Mouse (Mus musculus): ENCODE data around the gene Jkamp. TPM values are rescaled to one million over a fixed set of nuclear protein-coding genes. Genes with fewer than 3 reads are reported as not detected.

The Jkamp gene
- polyA plus RNA-seq, 1 experiment from 2014 or later, result 123 TPM

DNA sequence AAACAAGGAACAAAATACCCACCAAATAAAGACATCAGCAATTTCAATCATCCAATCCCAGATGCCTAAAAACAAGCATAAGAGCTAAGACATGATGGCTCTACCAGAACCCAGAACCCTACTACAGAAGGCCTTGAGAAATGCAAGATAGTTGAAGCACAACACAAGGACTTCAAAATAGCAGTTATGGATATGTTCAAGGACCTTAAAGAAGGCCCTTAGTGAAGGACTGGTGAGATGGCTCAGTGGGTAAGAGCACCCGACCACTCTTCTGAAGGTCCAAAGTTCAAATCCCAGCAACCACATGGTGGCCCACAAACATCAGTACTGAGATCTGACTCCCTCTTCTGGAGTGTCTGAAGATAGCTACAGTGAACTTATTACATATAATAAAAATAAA lies 27.6 kb upstream of the Jkamp start:
- WGBS, result 83% methylated on average over 1 of the region's 1 CpGs
- Histone ChIP-seq H3K27me3 (no peaks in the 10 kb centered on the region), H3K9me3 (no peaks in the 10 kb centered on the region), H3K4me2 (replicated peaks) (no peak overlapping the region), H3K36me3 (no peaks in the 10 kb centered on the region), H3K4me3 (no peak overlapping the region), H3K27ac (replicated peaks) (no peak overlapping the region), H3K4me1 (no peaks in the 10 kb centered on the region), H3K9ac (replicated peaks) (no peak overlapping the region)
- no peak for ATAC-seq (replicated peaks)

GRCm38 (mm10) chr12:72069626-72070326 lies 15.6 kb upstream of the Jkamp start:
- Histone ChIP-seq H3K27me3 (peaks cover 10% of the 10 kb centered on the region; the same call in 1 of the 2 replicates), H3K36me3 (0 out of 2 replicates have a peak, but pooled peaks cover 4% of the 10 kb centered on the region), H3K9me3 (no peaks in the 10 kb centered on the region), H3K4me2 (replicated peaks) (peak overlapping the region; percentile 96), H3K27ac (replicated peaks) (peak overlapping the region; percentile 90), H3K4me3 (peak overlapping the region; percentile 73), H3K4me1 (peaks cover 12% of the 10 kb centered on the region), H3K9ac (replicated peaks) (peak overlapping the region; percentile 64)
- ATAC-seq (replicated peaks), result no peak
- WGBS, result 5% methylated on average over 40 of the region's 40 CpGs

- Histone ChIP-seq H3K4me1 (peaks cover 12% of the 10 kb centered on the region), H3K9ac (replicated peaks) (peak within 1 kb of the TSS; percentile 64), H3K4me3 (peak within 1 kb of the TSS; percentile 73), H3K27ac (replicated peaks) (peak within 1 kb of the TSS; percentile 90), H3K4me2 (replicated peaks) (peak within 1 kb of the TSS; percentile 96), H3K36me3 (0 out of 2 replicates have a peak, but pooled peaks cover 4% of the 10 kb centered on the region), H3K9me3 (no peaks in the 10 kb centered on the region), H3K27me3 (peaks cover 10% of the 10 kb centered on the region; the same call in 1 of the 2 replicates)
- peak; percentile 93 for ATAC-seq (replicated peaks)
- under 1% methylated on average over 94 of the region's 94 CpGs for WGBS
These were observed 14.8 kb upstream of the Jkamp start, which contains the start of gene Gpr135 for GRCm38 (mm10) chr12:72070327-72071269. Gene Gpr135 (minus strand): TSS chr12:72071125.

GRCm38 (mm10) chr12:72078248-72078647 lies 7.1 kb upstream of the Jkamp start:
- 0 out of 2 replicates have a peak, but pooled peaks cover 6% of the 10 kb centered on the region for H3K4me1 ChIP-seq
- no peaks in the 10 kb centered on the region for H3K9me3 ChIP-seq
- H3K27ac ChIP-seq (replicated peaks), result no peak overlapping the region
- 0 out of 2 replicates have a peak, but pooled peaks cover 4% of the 10 kb centered on the region for H3K36me3 ChIP-seq
- H3K4me3 ChIP-seq, result no peak overlapping the region
- H3K4me2 ChIP-seq (replicated peaks), result no peak overlapping the region
- H3K27me3 ChIP-seq, result no peaks in the 10 kb centered on the region
- no peak overlapping the region for H3K9ac ChIP-seq (replicated peaks)
- 93% methylated on average over 3 of the region's 3 CpGs for WGBS
- ATAC-seq (replicated peaks), result no peak

DNA sequence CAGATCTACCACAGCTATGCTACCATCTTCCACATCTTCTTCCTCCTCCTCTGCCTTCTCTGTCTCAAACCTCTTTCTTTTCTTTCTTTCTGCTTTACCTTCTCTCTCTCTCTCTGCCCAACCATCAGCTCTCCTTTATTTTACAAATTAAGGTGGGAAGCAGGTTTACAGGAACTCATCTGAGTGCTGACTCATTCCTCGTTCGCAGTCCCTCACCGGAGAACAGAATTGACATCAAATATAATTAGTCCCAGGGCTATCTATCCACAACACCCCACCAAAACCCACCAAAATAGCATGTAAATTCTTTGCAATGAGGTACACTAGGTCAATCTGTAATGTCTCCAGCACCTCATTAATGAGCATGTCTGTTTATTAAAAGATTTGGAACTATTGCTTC lies 3.4 kb upstream of the Jkamp start:
- no peak overlapping the region for H3K4me2 ChIP-seq (replicated peaks)
- 75% methylated on average over 3 of the region's 3 CpGs for WGBS

GRCm38 (mm10) chr12:72082370-72082769 lies 3.0 kb upstream of the Jkamp start:
- Histone ChIP-seq H3K36me3 (no peaks in the 10 kb centered on the region), H3K9me3 (no peaks in the 10 kb centered on the region), H3K4me1 (peaks cover 26% of the 10 kb centered on the region), H3K27ac (replicated peaks) (no peak overlapping the region), H3K4me3 (no peak overlapping the region), H3K4me2 (replicated peaks) (0 out of 2 replicates have a peak overlapping the region, but pooled peaks have one; percentile 15), H3K27me3 (no peaks in the 10 kb centered on the region), H3K9ac (replicated peaks) (no peak overlapping the region)
- 34% methylated on average over 18 of the region's 18 CpGs for WGBS
- ATAC-seq (replicated peaks), result no peak

More for the DNA sequence above, 3.4 kb upstream of the Jkamp start:
- no peaks in the 10 kb centered on the region for H3K27me3 ChIP-seq
- H3K4me3 ChIP-seq, result no peak overlapping the region
- H3K36me3 ChIP-seq, result no peaks in the 10 kb centered on the region
- H3K27ac ChIP-seq (replicated peaks), result no peak overlapping the region
- ATAC-seq (replicated peaks), result no peak
- H3K4me1 ChIP-seq, result peaks cover 22% of the 10 kb centered on the region
- H3K9ac ChIP-seq (replicated peaks), result no peak overlapping the region
- no peaks in the 10 kb centered on the region for H3K9me3 ChIP-seq

DNA sequence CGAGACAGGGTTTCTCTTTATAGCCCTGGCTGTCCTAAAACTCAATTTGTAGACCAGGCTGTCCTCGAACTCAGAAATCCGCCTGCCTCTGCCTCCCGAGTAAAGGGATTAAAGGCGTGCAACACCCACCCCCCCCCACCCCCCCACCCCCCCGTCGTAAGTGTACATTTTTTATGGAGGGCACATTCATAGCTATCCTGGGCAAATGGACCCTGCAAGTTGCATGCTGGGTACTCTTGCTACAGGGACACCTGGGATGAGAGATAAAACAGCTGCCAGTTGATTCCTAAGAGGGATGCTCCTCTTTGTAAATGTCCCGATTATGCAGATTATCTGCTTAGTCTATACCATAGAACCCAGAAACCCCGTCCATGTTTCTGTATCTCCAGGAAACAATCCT lies 2.1 kb upstream of the Jkamp start:
- no peak overlapping the region for H3K9ac ChIP-seq (replicated peaks)
- no peaks in the 10 kb centered on the region for H3K9me3 ChIP-seq
- H3K36me3 ChIP-seq, result no peaks in the 10 kb centered on the region
- no peaks in the 10 kb centered on the region for H3K27me3 ChIP-seq
- no peak overlapping the region for H3K4me2 ChIP-seq (replicated peaks)
- no peak overlapping the region for H3K4me3 ChIP-seq
- no peak overlapping the region for H3K27ac ChIP-seq (replicated peaks)
- peaks cover 35% of the 10 kb centered on the region for H3K4me1 ChIP-seq
- ATAC-seq (replicated peaks), result no peak
- 86% methylated on average over 9 of the region's 9 CpGs for WGBS

DNA sequence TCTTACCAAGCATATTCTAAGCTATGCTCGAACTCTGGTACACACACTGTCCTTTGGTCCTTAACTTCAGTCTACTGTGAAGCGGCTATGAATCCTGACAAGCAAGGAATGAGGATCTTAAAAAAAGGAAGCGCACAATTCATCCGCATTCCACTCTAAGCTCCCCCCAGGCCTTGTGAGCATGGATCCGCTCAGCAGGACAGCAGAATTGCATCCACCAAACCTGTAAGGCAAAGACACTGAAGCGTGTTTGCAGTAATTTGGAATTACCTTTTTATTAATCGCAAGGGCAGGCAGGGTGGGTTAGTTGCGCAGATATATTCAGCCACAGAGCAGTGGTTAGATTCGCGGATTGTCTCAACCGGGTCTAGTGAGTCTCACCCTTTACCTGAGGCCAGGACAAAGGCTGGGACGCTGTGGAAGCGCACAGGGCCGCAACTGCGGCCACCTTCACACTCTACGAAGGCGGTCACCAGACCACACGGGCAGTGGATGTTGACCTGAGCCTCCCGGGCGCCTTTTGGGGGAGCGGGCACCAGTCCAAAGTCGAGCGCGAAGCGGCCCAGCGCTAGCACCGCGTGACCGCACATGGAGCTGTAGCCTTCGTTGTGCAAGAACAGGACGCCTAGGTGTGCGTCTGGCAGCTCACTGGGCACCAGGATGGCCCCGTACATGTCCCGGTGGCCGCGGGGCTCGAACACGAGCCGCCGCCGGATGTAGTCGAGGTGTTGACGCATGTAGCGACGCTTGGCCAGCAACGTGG lies 947 bp upstream of the Jkamp start:
- Histone ChIP-seq H3K4me3 (peak overlapping the region; percentile 92), H3K36me3 (no peaks in the 10 kb centered on the region), H3K4me2 (replicated peaks) (peak overlapping the region; percentile 86), H3K27ac (replicated peaks) (peak overlapping the region; percentile 98), H3K9ac (replicated peaks) (peak overlapping the region; percentile 63), H3K9me3 (no peaks in the 10 kb centered on the region), H3K27me3 (no peaks in the 10 kb centered on the region), H3K4me1 (peaks cover 43% of the 10 kb centered on the region)
- peak; percentile 8 for ATAC-seq (replicated peaks)
- 4% methylated on average over 46 of the region's 46 CpGs for WGBS

DNA sequence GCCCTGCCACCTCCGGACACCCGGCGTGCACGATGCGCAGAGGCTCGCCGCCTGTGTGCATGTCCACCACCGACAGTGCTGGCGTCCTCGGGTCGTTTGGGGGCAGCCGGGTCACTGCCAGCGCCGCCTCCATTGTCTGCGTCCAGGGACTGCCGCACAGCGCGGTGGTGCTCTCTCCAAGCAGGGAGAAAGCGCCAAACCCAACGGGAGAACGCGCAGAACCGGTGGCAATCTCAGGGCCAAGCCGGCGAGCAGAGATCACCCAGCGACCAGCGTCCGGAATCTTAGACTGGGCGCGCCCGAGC lies 413 bp upstream of the Jkamp start:
- H3K9me3 ChIP-seq, result no peaks in the 10 kb centered on the region
- H3K36me3 ChIP-seq, result no peaks in the 10 kb centered on the region
- no peak; the same call in 1 of the 2 replicates for ATAC-seq (replicated peaks)
- no peaks in the 10 kb centered on the region for H3K27me3 ChIP-seq
- H3K27ac ChIP-seq (replicated peaks), result peak overlapping the region; percentile 98
- peaks cover 43% of the 10 kb centered on the region for H3K4me1 ChIP-seq
- H3K4me3 ChIP-seq, result peak overlapping the region; percentile 92
- peak overlapping the region; percentile 86 for H3K4me2 ChIP-seq (replicated peaks)
- WGBS, result under 1% methylated on average over 31 of the region's 31 CpGs
- H3K9ac ChIP-seq (replicated peaks), result peak overlapping the region; percentile 63

GRCm38 (mm10) chr12:72086166-72086825 lies 907 bp downstream of the Jkamp start:
- H3K27ac ChIP-seq (replicated peaks), result peak overlapping the region; percentile 98
- peak overlapping the region; percentile 92 for H3K4me3 ChIP-seq
- H3K9me3 ChIP-seq, result no peaks in the 10 kb centered on the region
- H3K4me2 ChIP-seq (replicated peaks), result peak overlapping the region; percentile 86
- peaks cover 43% of the 10 kb centered on the region for H3K4me1 ChIP-seq
- H3K9ac ChIP-seq (replicated peaks), result peak overlapping the region; percentile 96
- WGBS, result under 1% methylated on average over 18 of the region's 18 CpGs
- H3K27me3 ChIP-seq, result no peaks in the 10 kb centered on the region
- no peak; the same call in 1 of the 2 replicates for ATAC-seq (replicated peaks)
- H3K36me3 ChIP-seq, result no peaks in the 10 kb centered on the region; the same call in 1 of the 2 replicates

DNA sequence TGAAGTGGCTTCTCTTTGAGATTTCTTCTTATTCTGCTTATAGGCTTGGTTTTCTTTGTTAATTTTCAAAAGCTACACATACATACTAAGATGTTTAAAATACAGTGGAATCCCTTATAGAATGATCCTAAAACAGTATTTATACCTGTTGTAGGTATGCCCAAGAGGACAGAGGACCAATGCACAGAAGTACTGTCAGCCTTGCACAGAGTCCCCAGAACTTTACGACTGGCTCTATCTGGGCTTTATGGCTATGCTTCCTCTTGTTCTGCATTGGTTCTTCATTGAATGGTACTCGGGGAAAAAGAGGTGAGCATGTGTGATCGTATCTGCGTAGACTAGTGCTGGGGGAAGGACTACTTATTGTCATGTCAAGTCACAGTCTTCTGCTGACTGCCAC lies 4.4 kb downstream of the Jkamp start:
- Histone ChIP-seq H3K9me3 (no peaks in the 10 kb centered on the region), H3K27ac (replicated peaks) (no peak overlapping the region), H3K9ac (replicated peaks) (no peak overlapping the region), H3K36me3 (peaks cover 33% of the 10 kb centered on the region), H3K4me3 (no peak overlapping the region), H3K27me3 (no peaks in the 10 kb centered on the region), H3K4me1 (peaks cover 28% of the 10 kb centered on the region), H3K4me2 (replicated peaks) (no peak overlapping the region)
- WGBS, result 92% methylated on average over 4 of the region's 4 CpGs
- no peak for ATAC-seq (replicated peaks)
